Comparison of ENCODE assay signal across 26 mouse cellular contexts in genomic region chr14:97998584-97998983, GRCm38 (mm10).
"Had no signal": no experiment of that assay in that cellular context is flagged by ENCODE, and none has a peak within 500 bp of the region (broad histone marks: within the 10 kb centered on the region; RNA-seq: fewer than 3 reads in every experiment).

No protein-coding gene starts in this region.

- H3K27me3 ChIP-seq: heart, embryonic 12.5 days; hindbrain, embryonic 12.5 days; intestine, embryonic 15.5 days; limb, embryonic 12.5 days; liver, embryonic 13.5 days; liver, embryonic 15.5 days had no signal

- DNase-seq: gastrocnemius, adult 2 months; gastrocnemius, postnatal 10 days; gastrocnemius, postnatal 25 days; heart, adult 18-20 months; heart, postnatal 10 days; heart, postnatal 4 days; kidney, adult 18-20 months; kidney, adult 9 months; kidney, postnatal 10 days; kidney, postnatal 4 days; liver; liver, embryonic 13.5 days had no signal

- H3K9me3 ChIP-seq: heart, embryonic 10.5 days; heart, embryonic 12.5 days; hindbrain, embryonic 10.5 days; hindbrain, embryonic 12.5 days; intestine, embryonic 15.5 days; limb, embryonic 10.5 days; limb, embryonic 12.5 days; liver, embryonic 13.5 days; liver, embryonic 15.5 days had no signal

- H3K27ac ChIP-seq: gastrocnemius, adult 2 months; heart, embryonic 10.5 days; hindbrain, embryonic 10.5 days; hindbrain, embryonic 12.5 days; hindbrain, embryonic 14.5 days; intestine, embryonic 15.5 days; left cerebral cortex, adult 2 months; limb, embryonic 10.5 days; limb, embryonic 12.5 days; liver, embryonic 13.5 days; liver, embryonic 15.5 days had no signal

- H3K4me1 ChIP-seq: heart, embryonic 10.5 days; heart, embryonic 12.5 days; hindbrain, embryonic 10.5 days; hindbrain, embryonic 12.5 days; intestine, embryonic 15.5 days; limb, embryonic 10.5 days; liver, embryonic 13.5 days; liver, embryonic 15.5 days had no signal

- H3K36me3 ChIP-seq: heart, embryonic 10.5 days; heart, embryonic 12.5 days; hindbrain, embryonic 12.5 days; intestine, embryonic 15.5 days; limb, embryonic 10.5 days; limb, embryonic 12.5 days; liver, embryonic 13.5 days; liver, embryonic 15.5 days had no signal

- H3K4me3 ChIP-seq: gastrocnemius, adult 2 months; heart, embryonic 10.5 days; heart, embryonic 12.5 days; hindbrain, embryonic 10.5 days; hindbrain, embryonic 12.5 days; intestine, embryonic 15.5 days; left cerebral cortex, adult 2 months; limb, embryonic 10.5 days; limb, embryonic 12.5 days; liver, embryonic 13.5 days; liver, embryonic 15.5 days had no signal

- ATAC-seq: hindbrain, embryonic 16.5 days; inflammation-experienced regulatory T-cells, adult 6 months; intestine, embryonic 15.5 days; intestine, postnatal 0 days had no signal

- H3K9ac ChIP-seq: heart, embryonic 12.5 days; hindbrain, embryonic 12.5 days; hindbrain, embryonic 14.5 days; intestine, embryonic 15.5 days; limb, embryonic 12.5 days; liver, embryonic 13.5 days; liver, embryonic 15.5 days had no signal

- H3K4me2 ChIP-seq: heart, embryonic 12.5 days; hindbrain, embryonic 12.5 days; hindbrain, embryonic 14.5 days; intestine, embryonic 15.5 days; limb, embryonic 12.5 days; liver, embryonic 11.5 days; liver, embryonic 13.5 days; liver, embryonic 15.5 days had no signal
